Mouse (Mus musculus) stomach, embryonic 15.5 days (tissue): ENCODE measurements at regions not wholly inside any gene's neighbourhood (a gene's known extent, or its start where the extent isn't known, plus 50 kb on each side); places are given as distances from the start of the nearest gene placed in this dataset.

Experiments
- ATAC-seq: fragments of 200-750 bp; cut with Nextera tagmentation; 2 replicates; pipeline ENCODE4 v1.8.0; 2017; ENCODE audit warnings: low read depth, moderate number of reproducible peaks, moderate TSS enrichment; ENCODE audit not compliant: insufficient read depth, low FRiP score
- H3K27ac ChIP-seq: fragments of 300-500 bp; sonication (generic); 2 replicates; pipeline ENCODE4 v1.5.1; 2015; ENCODE audit warnings: mild to moderate bottlenecking, inconsistent platforms
- H3K27me3 ChIP-seq: fragments of 300-500 bp; sonication (generic); replicated peaks from 2 replicates; pipeline ENCODE4 v1.6.1; 2015; ENCODE audit warnings: inconsistent platforms
- H3K36me3 ChIP-seq: fragments of 300-500 bp; sonication (generic); 2 replicates; pipeline ENCODE4 v1.6.1; 2015; ENCODE audit warnings: inconsistent platforms
- H3K4me1 ChIP-seq: fragments of 300-500 bp; sonication (generic); 2 replicates; pipeline ENCODE4 v1.6.1; 2015; ENCODE audit warnings: inconsistent platforms
- H3K4me2 ChIP-seq: fragments of 300-500 bp; sonication (generic); 2 replicates; pipeline ENCODE4 v1.6.1; 2015; ENCODE audit warnings: mild to moderate bottlenecking, inconsistent platforms
- H3K4me3 ChIP-seq: fragments of 300-500 bp; sonication (generic); replicated peaks from 2 replicates; pipeline ENCODE4 v1.5.1; 2015; ENCODE audit warnings: inconsistent platforms
- H3K9ac ChIP-seq: fragments of 300-500 bp; sonication (generic); 2 replicates; pipeline ENCODE4 v1.6.1; 2015; ENCODE audit warnings: inconsistent platforms
- H3K9me3 ChIP-seq: fragments of 300-500 bp; sonication (generic); 2 replicates; pipeline ENCODE4 v1.6.1; 2016; ENCODE audit warnings: inconsistent platforms
- WGBS: fragments of 180-500 bp; shearing (Covaris S2); methylation state at CpG from one replicate; pipeline ENCODE4 v1.1.7; 2015; 5-methylcytosine and 5-hydroxymethylcytosine counted together

- WGBS, result 51% methylated on average over 6 of the region's 6 CpGs
- Histone ChIP-seq H3K9ac (no peak overlapping the region), H3K27me3 (no peaks in the 10 kb centered on the region), H3K36me3 (no peaks in the 10 kb centered on the region), H3K9me3 (no peaks in the 10 kb centered on the region), H3K4me3 (no peak overlapping the region), H3K27ac (no peak overlapping the region), H3K4me1 (no peaks in the 10 kb centered on the region), H3K4me2 (no peak overlapping the region)
- ATAC-seq, result no peak
These were observed 207.7 kb downstream of the Tle4 start for GRCm38 (mm10) chr19:14389881-14390837.

GRCm38 (mm10) chr19:14390914-14391313 is 206.9 kb downstream of the Tle4 start:
- H3K9ac ChIP-seq, result no peak overlapping the region
- H3K4me2 ChIP-seq, result no peak overlapping the region
- ATAC-seq, result no peak
- no peaks in the 10 kb centered on the region for H3K4me1 ChIP-seq
- no peak overlapping the region for H3K4me3 ChIP-seq
- H3K9me3 ChIP-seq, result no peaks in the 10 kb centered on the region
- WGBS, result 42% methylated on average over 2 of the region's 2 CpGs
- no peaks in the 10 kb centered on the region for H3K36me3 ChIP-seq
- H3K27ac ChIP-seq, result no peak overlapping the region
- no peaks in the 10 kb centered on the region for H3K27me3 ChIP-seq
